Mouse (Mus musculus): Measurements from ENCODE around the gene Nyap1. TPM values are rescaled to one million over a fixed set of nuclear protein-coding genes. Genes with fewer than 3 reads are reported as not detected.
A peak's percentile ranks its signal among the peaks of the same experiment; 100 is the strongest.

The Nyap1 gene
- polyA plus RNA-seq, 1 experiment from 2014 or later, result 1.1 TPM

DNA sequence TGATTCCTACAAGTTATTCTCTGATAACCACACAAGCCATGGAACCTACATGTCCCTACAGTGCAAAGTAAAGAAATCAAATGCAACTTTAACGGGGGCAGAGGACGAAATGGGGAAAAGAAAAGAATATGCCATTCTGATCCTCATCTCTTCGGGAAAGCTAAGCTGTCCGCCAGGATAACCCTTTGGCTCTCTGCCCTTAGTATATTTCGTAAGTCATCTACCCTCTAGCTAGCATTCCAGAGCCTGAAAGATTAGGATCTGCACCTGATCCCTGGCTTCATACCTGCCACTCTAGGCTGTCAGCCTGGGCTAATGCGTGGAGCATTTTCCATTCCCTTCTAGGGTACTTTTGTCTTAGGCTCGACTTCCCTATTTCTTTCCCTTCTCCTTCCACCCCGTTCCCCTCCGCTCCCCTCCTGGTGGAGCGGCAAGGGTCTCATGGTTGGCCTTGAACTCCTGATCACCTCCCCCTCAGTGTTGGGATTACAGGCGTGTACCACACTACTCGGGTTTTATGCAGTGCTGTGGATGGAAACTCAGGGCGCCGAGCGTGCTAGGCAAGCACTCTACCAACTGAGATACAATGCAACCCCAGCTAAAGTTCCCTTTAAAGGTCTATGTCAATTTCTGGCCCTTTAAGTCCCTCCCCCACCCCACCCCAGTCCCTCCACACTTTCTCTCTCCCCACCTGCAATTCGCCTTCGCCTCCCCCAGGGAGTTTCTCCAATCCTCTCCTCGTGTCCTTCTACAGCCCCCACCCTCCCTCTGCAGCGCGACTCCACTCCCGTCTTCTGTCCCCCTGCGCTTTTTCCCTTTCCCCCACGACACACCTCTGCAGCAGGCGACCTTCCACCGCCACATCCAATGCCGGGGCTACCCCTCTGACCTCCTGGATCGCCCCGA is 57.8 kb downstream of the Nyap1 start:
- Histone ChIP-seq H3K9me3 (ENCODE audit: control insufficient read depth, low read length) (no peaks in the 10 kb centered on the region), H3K27me3 (ENCODE audit: control insufficient read depth, insufficient read depth, low read length) (no peaks in the 10 kb centered on the region), H3K9ac (ENCODE audit: low read depth, low read length) (peak overlapping the region; percentile 62), H3K27ac (ENCODE audit: low read depth, low read length) (peak overlapping the region; percentile 44; the same call in 1 of the 2 replicates), H3K4me3 (ENCODE audit: low read length) (peak overlapping the region; percentile 74), H3K4me1 (ENCODE audit: control insufficient read depth, insufficient read depth, low read length) (peaks cover 11% of the 10 kb centered on the region), H3K36me3 (ENCODE audit: control insufficient read depth, insufficient read depth, low read length) (no peaks in the 10 kb centered on the region), H3K4me2 (replicated peaks; ENCODE audit: low read depth, low read length) (peak overlapping the region; percentile 87)
- 0 out of 2 replicates have a peak, but pooled peaks have one; percentile 3 for ATAC-seq (ENCODE audit: low FRiP score, low TSS enrichment)
- WGBS, result 10% methylated on average over 28 of the region's 28 CpGs

DNA sequence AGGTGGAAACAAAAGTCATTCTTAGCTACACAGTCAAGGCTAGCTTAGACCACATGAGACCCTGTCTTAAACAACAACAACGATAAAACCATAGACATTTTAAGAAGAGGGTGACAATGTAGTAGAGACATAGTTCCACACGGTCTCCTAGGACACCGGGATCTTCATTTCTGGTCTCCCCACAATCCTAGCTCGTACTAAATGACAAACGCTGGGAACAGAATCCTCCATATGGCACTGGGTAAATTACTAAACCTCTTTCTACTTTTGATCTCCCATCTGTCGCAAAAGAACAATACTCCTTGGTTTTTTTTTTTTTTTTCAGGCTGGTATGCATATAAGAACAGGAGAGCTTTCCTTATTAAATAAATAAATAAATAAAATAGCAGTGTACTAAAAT is 58.9 kb downstream of the Nyap1 start:
- 79% methylated on average over 6 of the region's 6 CpGs for WGBS
- no peak for ATAC-seq (ENCODE audit: low FRiP score, low TSS enrichment)
- Histone ChIP-seq H3K4me2 (replicated peaks; ENCODE audit: low read depth, low read length) (peak overlapping the region; percentile 87), H3K4me3 (ENCODE audit: low read length) (no peak overlapping the region), H3K9me3 (ENCODE audit: control insufficient read depth, low read length) (no peaks in the 10 kb centered on the region), H3K36me3 (ENCODE audit: control insufficient read depth, insufficient read depth, low read length) (no peaks in the 10 kb centered on the region), H3K27me3 (ENCODE audit: control insufficient read depth, insufficient read depth, low read length) (no peaks in the 10 kb centered on the region), H3K4me1 (ENCODE audit: control insufficient read depth, insufficient read depth, low read length) (peaks cover 11% of the 10 kb centered on the region), H3K9ac (ENCODE audit: low read depth, low read length) (0 out of 2 replicates have a peak overlapping the region, but pooled peaks have one; percentile 35), H3K27ac (ENCODE audit: low read depth, low read length) (no peak overlapping the region)

Other genes with a start within 250 kb of the Nyap1 start
- 57.8 and 69.5 TPM in 2 replicates for gene Pop7, start 239.1 kb downstream of the Nyap1 start, polyA plus RNA-seq (2014; fragmentation: Nextera tagmentation; extraction: Ambion mirVana)
- 16.0 and 18.6 TPM in 2 replicates for gene Gigyf1, start 223.1 kb downstream of the Nyap1 start, polyA plus RNA-seq (2014; fragmentation: Nextera tagmentation; extraction: Ambion mirVana)
- not detected in 2 replicates for gene Epo, start 208.4 kb downstream of the Nyap1 start, polyA plus RNA-seq (2014; fragmentation: Nextera tagmentation; extraction: Ambion mirVana)
- 427 and 433 TPM in 2 replicates for gene Gnb2, start 208.1 kb downstream of the Nyap1 start, polyA plus RNA-seq (2014; fragmentation: Nextera tagmentation; extraction: Ambion mirVana)
- not detected in 2 replicates for gene Actl6b, start 188.1 kb downstream of the Nyap1 start, polyA plus RNA-seq (2014; fragmentation: Nextera tagmentation; extraction: Ambion mirVana)
- 0.43 and 1.0 TPM in 2 replicates for gene Tfr2, start 171.8 kb downstream of the Nyap1 start, polyA plus RNA-seq (2014; fragmentation: Nextera tagmentation; extraction: Ambion mirVana)
- gene Mospd3, start 140.5 kb downstream of the Nyap1 start, polyA plus RNA-seq (2014; fragmentation: Nextera tagmentation; extraction: Ambion mirVana), result 25.4 and 27.6 TPM in 2 replicates
- gene Pcolce, start 127.8 kb downstream of the Nyap1 start, polyA plus RNA-seq (2014; fragmentation: Nextera tagmentation; extraction: Ambion mirVana), result 96.0 and 97.6 TPM in 2 replicates
- gene Fbxo24, start 112.6 kb downstream of the Nyap1 start, polyA plus RNA-seq (2014; fragmentation: Nextera tagmentation; extraction: Ambion mirVana), result not detected in 2 replicates
- gene Lrch4, start 112.5 kb downstream of the Nyap1 start, polyA plus RNA-seq (2014; fragmentation: Nextera tagmentation; extraction: Ambion mirVana), result 37.6 and 43.2 TPM in 2 replicates
- 5.7 and 12.5 TPM in 2 replicates for gene Gm20605, start 112.4 kb downstream of the Nyap1 start, polyA plus RNA-seq (2014; fragmentation: Nextera tagmentation; extraction: Ambion mirVana)
- gene Sap25, start 100.3 kb downstream of the Nyap1 start, polyA plus RNA-seq (2014; fragmentation: Nextera tagmentation; extraction: Ambion mirVana), result 9.3 and 10.1 TPM in 2 replicates
- 0.43 and 0.84 TPM in 2 replicates for gene Irs3, start 95.9 kb downstream of the Nyap1 start, polyA plus RNA-seq (2014; fragmentation: Nextera tagmentation; extraction: Ambion mirVana)
- 14.4 and 14.8 TPM in 2 replicates for gene Agfg2, start 56.9 kb downstream of the Nyap1 start, polyA plus RNA-seq (2014; fragmentation: Nextera tagmentation; extraction: Ambion mirVana)
- 104 and 121 TPM in 2 replicates for gene Tsc22d4, start 4.1 kb upstream of the Nyap1 start, polyA plus RNA-seq (2014; fragmentation: Nextera tagmentation; extraction: Ambion mirVana)
- 41.6 and 54.8 TPM in 2 replicates for gene Ppp1r35, start 37.2 kb upstream of the Nyap1 start, polyA plus RNA-seq (2014; fragmentation: Nextera tagmentation; extraction: Ambion mirVana)
- gene Mepce, start 46.0 kb upstream of the Nyap1 start, polyA plus RNA-seq (2014; fragmentation: Nextera tagmentation; extraction: Ambion mirVana), result 11.8 and 16.4 TPM in 2 replicates
- 21.8 and 27.4 TPM in 2 replicates for gene Zcwpw1, start 46.2 kb upstream of the Nyap1 start, polyA plus RNA-seq (2014; fragmentation: Nextera tagmentation; extraction: Ambion mirVana)
- 1.1 and 1.2 TPM in 2 replicates for gene Pilra, start 94.7 kb upstream of the Nyap1 start, polyA plus RNA-seq (2014; fragmentation: Nextera tagmentation; extraction: Ambion mirVana)
- 0.31 and 0.84 TPM in 2 replicates for gene Pilrb1, start 116.5 kb upstream of the Nyap1 start, polyA plus RNA-seq (2014; fragmentation: Nextera tagmentation; extraction: Ambion mirVana)
- gene Pilrb2, start 130.2 kb upstream of the Nyap1 start, polyA plus RNA-seq (2014; fragmentation: Nextera tagmentation; extraction: Ambion mirVana), result 0.61 and 0.76 TPM in 2 replicates
- not detected in 2 replicates for gene Cyp3a13, start 180.0 kb upstream of the Nyap1 start, polyA plus RNA-seq (2014; fragmentation: Nextera tagmentation; extraction: Ambion mirVana)
- gene Gjc3, start 221.5 kb upstream of the Nyap1 start, polyA plus RNA-seq (2014; fragmentation: Nextera tagmentation; extraction: Ambion mirVana), result not detected in 2 replicates
- not detected in 2 replicates for gene Azgp1, start 239.9 kb upstream of the Nyap1 start, polyA plus RNA-seq (2014; fragmentation: Nextera tagmentation; extraction: Ambion mirVana)